Mouse (Mus musculus): ENCODE data around the gene 1110051M20Rik.

The 1110051M20Rik gene

DNA sequence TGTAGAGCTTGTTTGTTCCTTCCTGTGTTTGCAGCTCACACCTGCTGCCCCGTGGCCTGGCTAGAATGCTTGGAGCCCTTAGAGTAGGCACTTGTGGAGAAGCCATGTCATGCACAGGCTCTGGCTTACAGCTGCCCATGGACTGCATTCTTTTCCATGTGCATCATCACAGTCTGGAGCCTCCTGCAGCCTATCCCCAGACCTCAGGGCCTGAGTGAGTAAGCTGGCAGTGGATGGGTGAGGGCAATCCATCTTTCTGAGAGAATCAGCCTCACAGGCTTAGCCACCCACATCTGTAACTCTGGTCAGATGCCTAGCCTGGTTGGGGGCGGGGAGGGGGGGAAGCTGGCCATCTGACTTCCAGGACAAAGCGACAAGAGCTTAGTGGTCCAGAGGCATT, 145.3 kb downstream of the 1110051M20Rik start:
- no peak for DNase-seq

- no peak for DNase-seq
These were observed 148.6 kb downstream of the 1110051M20Rik start for GRCm38 (mm10) chr2:91295895-91296294.

DNA sequence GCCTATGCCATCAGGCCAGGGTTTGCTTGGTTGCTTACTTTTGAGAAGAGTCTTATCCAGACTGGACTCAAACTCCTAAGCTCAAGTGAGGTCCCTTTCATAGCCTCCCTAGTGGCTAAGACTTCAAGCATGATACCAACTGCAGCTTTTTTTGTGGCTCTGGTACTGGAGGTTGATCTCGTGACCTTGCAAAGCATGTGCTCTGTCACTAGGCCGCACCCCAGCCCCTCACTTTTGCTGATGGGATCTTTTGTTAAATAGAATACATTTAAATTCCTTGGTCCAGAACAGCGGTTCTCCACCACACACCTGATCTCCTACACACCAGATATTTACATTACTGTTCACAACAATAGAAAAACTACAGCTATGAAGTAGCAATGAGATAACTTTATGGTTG, 150.3 kb downstream of the 1110051M20Rik start:
- no peak for DNase-seq

DNA sequence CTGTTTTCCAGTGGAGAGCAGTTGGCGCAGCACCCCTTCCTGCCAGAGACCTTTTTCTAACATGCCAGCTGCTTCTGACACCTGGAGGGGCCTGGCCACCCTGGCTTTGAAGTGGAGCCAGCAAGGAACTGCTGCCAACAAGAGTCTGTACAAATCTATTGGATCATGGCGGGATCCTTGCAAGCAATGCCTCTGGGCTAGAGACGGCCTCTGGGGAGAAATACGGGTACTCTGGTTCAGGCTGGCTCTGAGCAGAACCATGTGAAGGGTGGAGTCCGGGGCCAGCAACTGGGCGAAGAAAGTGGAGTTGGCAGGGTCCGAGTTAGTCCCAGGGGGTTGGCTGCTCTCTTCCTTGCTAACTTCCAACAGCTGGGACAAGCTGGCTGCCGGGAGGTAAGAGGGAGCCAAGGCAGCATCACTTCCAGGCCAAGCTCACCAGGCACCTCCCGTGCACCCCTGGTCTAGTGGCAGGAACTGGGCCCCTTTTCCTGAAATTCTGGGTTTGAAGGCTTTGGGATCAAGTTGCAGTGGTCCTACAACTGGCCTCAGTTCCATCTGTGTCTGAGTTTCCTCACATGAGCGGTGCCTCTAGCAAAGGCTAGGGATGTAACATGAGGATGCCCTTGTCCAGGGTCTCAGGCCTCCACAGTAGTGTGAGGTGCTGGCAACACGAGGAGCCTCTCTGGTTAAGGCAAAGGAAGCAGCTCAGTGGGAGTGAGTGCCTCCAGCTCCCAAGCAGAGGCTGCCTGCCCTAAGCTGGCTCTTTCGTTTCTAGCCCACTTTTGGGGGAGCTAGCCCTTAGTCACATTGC, 153.1 kb downstream of the 1110051M20Rik start:
- no peak for DNase-seq

DNA sequence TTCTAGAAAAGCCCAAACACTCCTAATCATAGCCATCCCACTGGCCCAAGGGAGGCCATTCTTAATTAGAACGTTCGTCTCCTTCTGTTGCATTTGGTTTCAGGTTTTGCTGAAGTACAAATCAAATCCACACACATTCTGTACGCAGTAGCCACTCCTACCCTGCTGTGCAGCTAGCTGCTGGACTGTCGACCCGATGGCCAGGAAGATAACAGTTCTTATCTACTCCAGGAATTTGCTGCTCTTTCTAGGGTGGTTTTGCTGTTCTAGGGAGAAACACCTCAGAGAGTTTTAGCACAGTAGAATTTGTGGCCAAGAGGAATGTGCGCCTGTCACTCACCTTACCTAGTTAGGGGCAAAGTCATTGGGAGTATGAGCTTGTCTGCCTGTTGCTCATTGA, 156.9 kb downstream of the 1110051M20Rik start:
- no peak for DNase-seq

- peak; percentile 66 for DNase-seq
These were observed 158.5 kb downstream of the 1110051M20Rik start for GRCm38 (mm10) chr2:91285885-91286505.

- peak; percentile 45 for DNase-seq
These were observed 159.9 kb downstream of the 1110051M20Rik start for GRCm38 (mm10) chr2:91284375-91285199.

DNA sequence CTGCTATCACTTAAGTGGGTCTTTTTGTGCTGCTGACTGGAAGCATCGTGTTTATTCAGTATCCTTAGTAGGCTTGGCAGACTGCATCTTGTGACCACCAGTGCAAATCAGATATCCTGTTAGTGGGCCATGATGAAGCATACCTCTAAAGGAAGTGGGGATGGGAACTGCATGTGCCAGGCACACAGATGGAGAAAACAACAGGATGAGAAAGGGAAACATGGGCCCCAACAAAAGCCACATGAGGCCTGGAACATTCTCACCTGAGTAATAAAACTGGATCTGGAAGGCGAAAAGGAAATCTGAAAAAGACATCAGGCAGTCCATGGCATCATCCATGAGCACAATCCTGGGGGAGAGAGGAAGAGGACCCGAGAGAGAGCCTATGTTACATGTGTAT, 160.5 kb downstream of the 1110051M20Rik start:
- DNase-seq: no peak

- DNase-seq: no peak
These were observed 163.1 kb downstream of the 1110051M20Rik start for GRCm38 (mm10) chr2:91281366-91281765.

GRCm38 (mm10) chr2:91279372-91279755, 165.1 kb downstream of the 1110051M20Rik start:
- no peak for DNase-seq

GRCm38 (mm10) chr2:91278749-91279371, 165.6 kb downstream of the 1110051M20Rik start:
- DNase-seq: no peak

GRCm38 (mm10) chr2:91269687-91270133, 174.8 kb downstream of the 1110051M20Rik start:
- DNase-seq: no peak

DNA sequence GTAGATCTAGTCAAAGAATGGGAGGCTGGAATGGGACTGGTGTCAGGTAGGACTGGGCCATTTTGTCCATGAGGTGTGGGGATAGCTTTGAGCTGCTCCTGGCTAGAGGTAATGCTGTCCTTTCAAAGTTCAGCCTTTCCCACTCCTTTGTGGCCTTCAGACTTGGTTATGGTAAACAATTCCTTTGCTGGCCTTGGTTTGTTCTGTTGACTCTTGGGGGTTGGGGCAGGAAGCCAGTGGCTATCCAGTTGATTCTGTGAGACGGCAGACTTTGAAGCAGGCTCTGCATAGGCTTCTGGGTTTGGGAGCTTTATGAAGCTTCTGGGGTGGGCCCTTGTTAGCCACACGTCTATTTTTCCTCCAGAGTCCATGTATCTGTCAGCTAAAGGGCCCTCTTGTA, 175.8 kb downstream of the 1110051M20Rik start:
- no peak for DNase-seq

DNA sequence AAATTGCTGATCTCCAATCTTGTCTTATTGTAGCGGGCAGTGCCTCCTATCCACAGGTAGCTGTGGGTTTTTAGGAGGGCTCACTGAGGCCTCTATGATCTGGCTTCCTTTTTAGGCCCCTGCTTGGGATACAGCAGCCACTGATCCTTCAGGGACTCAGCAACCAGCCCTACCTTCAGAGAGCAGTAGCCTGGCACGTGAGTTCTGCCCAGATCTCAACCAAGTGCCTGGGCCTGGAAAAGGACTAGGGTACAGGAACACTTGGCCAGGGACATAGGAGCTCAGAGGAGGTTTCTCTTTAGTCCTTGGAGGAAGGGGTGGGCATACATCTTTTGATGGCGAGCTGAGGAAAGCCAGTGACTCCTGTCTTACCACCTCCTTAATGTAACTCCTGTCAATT, 176.5 kb downstream of the 1110051M20Rik start:
- DNase-seq: no peak

GRCm38 (mm10) chr2:91264711-91265681, 179.5 kb downstream of the 1110051M20Rik start, which contains the start of gene Arfgap2:
Gene Arfgap2 (plus strand): TSS chr2:91264974.
- peak; percentile 99 for DNase-seq

DNA sequence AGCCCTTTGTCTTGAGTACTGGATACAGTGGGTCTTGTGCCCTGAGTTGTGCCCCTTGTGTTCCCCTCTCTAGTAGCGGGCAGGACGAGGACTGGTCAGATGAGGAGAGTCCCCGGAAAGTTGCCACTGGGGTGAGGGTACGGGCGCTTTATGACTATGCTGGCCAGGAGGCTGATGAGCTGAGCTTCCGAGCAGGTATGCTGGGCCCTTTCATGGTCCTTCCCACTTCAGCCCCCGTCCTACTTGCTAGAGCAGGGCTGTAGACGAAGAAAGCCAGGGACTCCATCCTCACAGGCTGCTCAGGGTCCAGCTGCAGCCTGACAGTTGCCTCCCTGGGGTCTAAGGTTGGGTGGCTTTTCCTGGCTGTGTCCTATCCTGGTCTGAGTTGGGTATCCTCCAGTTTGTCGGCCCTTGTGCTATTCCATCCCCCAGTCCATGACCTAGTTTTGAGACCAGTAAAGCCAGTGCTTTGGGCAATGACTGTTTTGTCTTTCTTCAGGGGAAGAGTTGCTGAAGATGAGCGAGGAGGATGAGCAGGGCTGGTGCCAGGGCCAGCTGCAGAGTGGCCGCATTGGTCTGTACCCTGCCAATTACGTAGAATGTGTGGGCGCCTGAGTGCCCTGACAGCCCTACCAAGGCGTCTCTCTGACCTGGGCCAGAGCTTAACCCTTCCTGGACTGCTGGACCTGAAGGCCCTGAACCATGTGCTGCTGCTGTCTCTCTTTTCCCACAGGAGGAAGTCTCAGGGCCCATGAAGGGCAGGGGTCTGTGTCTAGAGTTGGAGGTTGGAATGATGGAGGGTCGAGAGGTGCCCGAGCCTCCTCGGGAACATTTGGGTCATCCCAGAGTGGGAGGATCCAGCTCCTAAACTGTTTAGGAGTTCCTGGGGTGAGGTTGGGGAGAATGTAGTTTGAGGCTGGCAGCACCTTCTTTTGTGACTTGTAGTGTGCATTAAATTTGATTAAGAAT, 180.5 kb downstream of the 1110051M20Rik start:
- no peak for DNase-seq

- no peak for DNase-seq
These were observed 185.0 kb downstream of the 1110051M20Rik start for GRCm38 (mm10) chr2:91259493-91259892.

GRCm38 (mm10) chr2:91258830-91259229, 185.7 kb downstream of the 1110051M20Rik start:
- no peak for DNase-seq

- DNase-seq: peak; percentile 32
These were observed 186.4 kb downstream of the 1110051M20Rik start for GRCm38 (mm10) chr2:91258054-91258453.
